In the genomic region with DNA sequence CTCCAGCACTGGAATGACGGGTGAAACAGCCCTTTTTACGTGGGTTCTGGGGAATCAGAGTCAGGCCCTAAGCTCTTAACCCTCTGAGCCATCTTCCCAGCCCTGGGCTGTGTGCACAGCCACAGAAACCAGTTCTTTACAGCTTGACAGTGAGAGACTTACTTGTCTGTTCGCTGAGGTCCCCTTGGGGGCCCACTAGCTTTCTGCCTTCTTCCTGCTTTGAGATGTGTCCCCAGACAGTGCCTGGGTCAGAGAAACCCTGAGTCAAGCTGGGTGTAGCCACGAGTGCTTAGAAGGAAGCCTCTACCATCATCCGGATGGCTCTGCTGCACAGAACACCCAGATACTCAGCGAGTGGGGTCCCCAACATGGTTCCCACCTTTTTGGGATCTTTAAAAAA, we compare ENCODE assay signal across 8 mouse cellular contexts. TPM values are rescaled to one million over a fixed set of nuclear protein-coding genes. Genes with fewer than 3 reads are reported as not detected.
A peak's percentile ranks its signal among the peaks of the same experiment; 100 is the strongest.
DNase-seq lines count a peak whose midpoint lies in the region; ATAC-seq and TF ChIP-seq lines count a peak whose summit lies in the region.

No protein-coding gene starts in this region.

- H3K27ac ChIP-seq in cerebellum, adult 2 months (ENCODE audit: insufficient read depth, low read length), result 0 out of 2 replicates have a peak overlapping the region, but pooled peaks have one; percentile 6
- H3K27ac ChIP-seq in limb, embryonic 12.5 days, result peak overlapping the region; percentile 84; the same call in 1 of the 2 replicates
- no peak overlapping the region for H3K27ac ChIP-seq in limb, embryonic 10.5 days
- H3K27ac ChIP-seq in bone marrow, adult 2 months (ENCODE audit: control insufficient read depth, insufficient read depth, low read depth, low read length, poor library complexity), result peak overlapping the region; percentile 9; the same call in 1 of the 2 replicates
- no peak overlapping the region; the same call in 1 of the 2 replicates for H3K27ac ChIP-seq in liver, postnatal 0 days (ENCODE audit: low read depth)

- peaks cover 32% of the 10 kb centered on the region; the same call in 1 of the 2 replicates for H3K36me3 ChIP-seq in limb, embryonic 12.5 days
- peaks cover 30% of the 10 kb centered on the region for H3K36me3 ChIP-seq in limb, embryonic 10.5 days
- H3K36me3 ChIP-seq in liver, postnatal 0 days (replicated peaks; ENCODE audit: insufficient read depth, low read length), result 0 out of 2 replicates have a peak, but pooled peaks cover 2% of the 10 kb centered on the region

- H3K9me3 ChIP-seq in limb, embryonic 12.5 days, result no peaks in the 10 kb centered on the region
- H3K9me3 ChIP-seq in limb, embryonic 10.5 days (replicated peaks), result no peaks in the 10 kb centered on the region
- no peaks in the 10 kb centered on the region for H3K9me3 ChIP-seq in liver, postnatal 0 days (ENCODE audit: low read length)

- peaks cover 91% of the 10 kb centered on the region for H3K4me1 ChIP-seq in cerebellum, adult 2 months (ENCODE audit: control insufficient read depth, insufficient read depth, low read length)
- peaks cover 100% of the 10 kb centered on the region for H3K4me1 ChIP-seq in limb, embryonic 12.5 days (replicated peaks)
- peaks cover 96% of the 10 kb centered on the region for H3K4me1 ChIP-seq in limb, embryonic 10.5 days
- peaks cover 33% of the 10 kb centered on the region for H3K4me1 ChIP-seq in bone marrow, adult 2 months (ENCODE audit: control insufficient read depth, insufficient read depth, low read length)
- peaks cover 74% of the 10 kb centered on the region for H3K4me1 ChIP-seq in liver, postnatal 0 days (ENCODE audit: insufficient read depth)

- no peak for DNase-seq in cerebellum, adult 2 months
- DNase-seq in cerebellum, postnatal 36 days, result no peak
- DNase-seq in limb, embryonic 10.5 days (ENCODE audit: low spot score), result no peak
- DNase-seq in liver, postnatal 0 days, result peak; percentile 22
- DNase-seq in layer of hippocampus, adult 11-12 months (ENCODE audit: low spot score), result no peak
- DNase-seq in urinary bladder, postnatal 25 days (ENCODE audit: low spot score), result no peak

- ATAC-seq in limb, embryonic 12.5 days (ENCODE audit: insufficient number of reproducible peaks, insufficient read depth, low FRiP score, low TSS enrichment, low read depth), result no peak
- no peak for ATAC-seq in liver, postnatal 0 days

- no peak for TF ChIP-seq EP300 in liver, postnatal 0 days (IDR thresholded peaks at IDR 0.05; ENCODE audit: low read depth)

- WGBS in cerebellum, adult 2 months, result 28% methylated on average over 6 of the region's 6 CpGs
- WGBS in limb, embryonic 12.5 days, result 67% methylated on average over 6 of the region's 6 CpGs
- WGBS in limb, embryonic 10.5 days, result 73% methylated on average over 6 of the region's 6 CpGs
- 13% methylated on average over 6 of the region's 6 CpGs for WGBS in bone marrow, adult 2 months
- 33% methylated on average over 6 of the region's 6 CpGs for WGBS in liver, postnatal 0 days (ENCODE audit: insufficient replicate concordance)

- no peak overlapping the region for H3K4me2 ChIP-seq in limb, embryonic 12.5 days
- H3K4me2 ChIP-seq in liver, postnatal 0 days (ENCODE audit: low read depth, low read length), result 0 out of 2 replicates have a peak overlapping the region, but pooled peaks have one; percentile 11

- H3K9ac ChIP-seq in limb, embryonic 12.5 days (replicated peaks), result no peak overlapping the region
- H3K9ac ChIP-seq in liver, postnatal 0 days (replicated peaks), result peak overlapping the region; percentile 0; the same call in 1 of the 2 replicates

- no peaks in the 10 kb centered on the region for H3K27me3 ChIP-seq in cerebellum, adult 2 months (ENCODE audit: control insufficient read depth, insufficient read depth, low read length)
- H3K27me3 ChIP-seq in limb, embryonic 12.5 days, result no peaks in the 10 kb centered on the region
- no peaks in the 10 kb centered on the region for H3K27me3 ChIP-seq in limb, embryonic 10.5 days (ENCODE audit: low read depth, poor library complexity, severe bottlenecking)
- H3K27me3 ChIP-seq in liver, postnatal 0 days (ENCODE audit: insufficient read depth, low read length), result no peaks in the 10 kb centered on the region

- no peak for TF ChIP-seq CTCF in cerebellum, adult 2 months (IDR thresholded peaks at IDR 0.05; ENCODE audit: borderline replicate concordance, insufficient read depth, low read depth, low read length)
- no peak for TF ChIP-seq CTCF in bone marrow, adult 2 months (IDR thresholded peaks at IDR 0.05; ENCODE audit: control insufficient read depth, insufficient read depth, low read length)
- no peak for TF ChIP-seq CTCF in liver, postnatal 0 days (IDR thresholded peaks at IDR 0.05; ENCODE audit: low read depth)

- TF ChIP-seq POLR2A in cerebellum, adult 2 months (IDR thresholded peaks at IDR 0.05; ENCODE audit: borderline replicate concordance, insufficient read depth, low read length), result no peak
- no peak for TF ChIP-seq POLR2A in bone marrow, adult 2 months (IDR thresholded peaks at IDR 0.05; ENCODE audit: borderline replicate concordance, control insufficient read depth, low read depth, low read length)

- H3K4me3 ChIP-seq in cerebellum, adult 2 months (replicated peaks; ENCODE audit: insufficient read depth, low read depth, low read length), result no peak overlapping the region
- H3K4me3 ChIP-seq in limb, embryonic 12.5 days (replicated peaks), result no peak overlapping the region
- H3K4me3 ChIP-seq in limb, embryonic 10.5 days, result no peak overlapping the region
- no peak overlapping the region for H3K4me3 ChIP-seq in bone marrow, adult 2 months (replicated peaks; ENCODE audit: control insufficient read depth, low read depth, low read length)
- no peak overlapping the region for H3K4me3 ChIP-seq in liver, postnatal 0 days (ENCODE audit: low read depth, low read length)

RNA-seq across cellular contexts. Expression of gene Zmiz1, which starts 15.7 kb away (rescaled TPM):
- polyA plus RNA-seq in cerebellum, adult 2 months (2012; rRNA removed), result 63.7 and 72.5 TPM in 2 replicates
- polyA plus RNA-seq in limb, embryonic 12.5 days (2016; fragmentation: Nextera tagmentation; extraction: Ambion mirVana), result 53.4 and 57.1 TPM in 2 replicates
- 43.8 and 55.5 TPM in 2 replicates for polyA plus RNA-seq in limb, embryonic 10.5 days (2016; fragmentation: Nextera tagmentation; extraction: Ambion mirVana)
- polyA plus RNA-seq in bone marrow, adult 2 months (2011; ENCODE audit: insufficient read depth, insufficient read length, low replicate concordance, missing spikeins), result 12.6 and 27.2 TPM in 2 replicates
- polyA plus RNA-seq in liver, postnatal 0 days (2015; fragmentation: Nextera tagmentation; extraction: Ambion mirVana), result 3.6 and 4.3 TPM in 2 replicates

Comparison
In these comparisons a context has a peak if more than half of its experiments do, and no peak if none do; other contexts are left out.
1. H3K27ac ChIP-seq: peak in cerebellum, adult 2 months (single experiment), limb, embryonic 12.5 days (single experiment) and bone marrow, adult 2 months (single experiment); none in limb, embryonic 10.5 days (single experiment) and liver, postnatal 0 days (single experiment).